Mouse (Mus musculus) gastrocnemius, adult 2 months (tissue): ENCODE results near the gene Mroh3. TPM values are rescaled to one million over a fixed set of nuclear protein-coding genes. Genes with fewer than 3 reads are reported as not detected.

Source experiments
- DNase-seq: peaks from one replicate; pipeline ENCODE4 v3.0.0; 2022
- H3K27ac ChIP-seq: fragments of 200-600 bp; 2 replicates; pipeline ENCODE4 v1.8.1; 2022; ENCODE audit warnings: mild to moderate bottlenecking
- H3K4me3 ChIP-seq: fragments of 200-600 bp; 2 replicates; pipeline ENCODE4 v1.8.1; 2022; ENCODE audit warnings: mild to moderate bottlenecking, moderate library complexity
- CTCF ChIP-seq: fragments of 200-600 bp; IDR thresholded peaks from 2 replicates; pipeline ENCODE4 v1.8.1; 2022; ENCODE audit warnings: antibody characterized with exemption, mild to moderate bottlenecking, moderate library complexity
- intact Hi-C: fragments of 180-260 bp; cut with DNase I; formaldehyde crosslinking; loops from one replicate; pipeline ENCODE4 v1.15.1; 2025
- long read RNA-seq, 2 experiments: library from polyadenylated mRNA; stranded (forward); transcript quantifications; one replicate each; pipeline ENCODE4 v2.0.0; 2021
- total RNA-seq, 2 experiments: library from RNA; stranded (reverse); gene quantifications; 2 replicates each; pipeline ENCODE4 v1.2.3; 2021

Gene Mroh3
- total RNA-seq: not detected
- long read RNA-seq, experiment 1: 0 reads
- long read RNA-seq, experiment 2: 0 reads

GRCm38 (mm10) chr1:136212803-136213202, at the start of gene Mroh3:
Mroh3 (minus strand) TSS chr1:136212828.
- Histone ChIP-seq H3K4me3 (no peak within 1 kb of the TSS), H3K27ac (no peak within 1 kb of the TSS)
- intact Hi-C loops: loop anchor here (5.0 kb wide), 1 partner anchor 46 kb away; no protein-coding TSS in a partner anchor
- peak; percentile 22 for DNase-seq
- peak; percentile 63 for TF ChIP-seq CTCF

- no peak for TF ChIP-seq CTCF
- no peak for DNase-seq
- H3K27ac ChIP-seq: peak within 1 kb of the TSS; percentile 65
- intact Hi-C loops: no loop called here
- peak within 1 kb of the TSS; percentile 70 for H3K4me3 ChIP-seq
These were observed 48.1 kb upstream of the Mroh3 start, which contains the start of gene Gpr25 for GRCm38 (mm10) chr1:136260635-136261238. Gpr25 (minus strand) TSS chr1:136260873.

- TF ChIP-seq CTCF: no peak
- H3K27ac ChIP-seq: peak overlapping the region; percentile 65
- peak overlapping the region; percentile 70 for H3K4me3 ChIP-seq
- peak; percentile 90 for DNase-seq
- intact Hi-C loops: no loop called here
These were observed 47.4 kb upstream of the Mroh3 start for GRCm38 (mm10) chr1:136259893-136260634.

GRCm38 (mm10) chr1:136259543-136259892, 46.9 kb upstream of the Mroh3 start:
- no peak for TF ChIP-seq CTCF
- H3K4me3 ChIP-seq: peak overlapping the region; percentile 70
- no peak for DNase-seq
- intact Hi-C loops: no loop called here
- no peak overlapping the region for H3K27ac ChIP-seq

- DNase-seq: no peak
- intact Hi-C loops: no loop called here
- TF ChIP-seq CTCF: no peak
- Histone ChIP-seq H3K4me3 (no peak overlapping the region), H3K27ac (no peak overlapping the region)
These were observed 45.9 kb upstream of the Mroh3 start for GRCm38 (mm10) chr1:136258495-136258894.

GRCm38 (mm10) chr1:136255657-136256056, 43.0 kb upstream of the Mroh3 start:
- TF ChIP-seq CTCF: no peak
- H3K27ac ChIP-seq: no peak overlapping the region
- no peak for DNase-seq
- intact Hi-C loops: no loop called here
- H3K4me3 ChIP-seq: no peak overlapping the region

- no peak overlapping the region for H3K4me3 ChIP-seq
- intact Hi-C loops: no loop called here
- no peak for DNase-seq
- no peak overlapping the region for H3K27ac ChIP-seq
- no peak for TF ChIP-seq CTCF
These were observed 42.5 kb upstream of the Mroh3 start for GRCm38 (mm10) chr1:136255174-136255573.

GRCm38 (mm10) chr1:136254503-136255065, 42.0 kb upstream of the Mroh3 start:
- H3K4me3 ChIP-seq: no peak overlapping the region
- intact Hi-C loops: no loop called here
- no peak for DNase-seq
- no peak overlapping the region for H3K27ac ChIP-seq
- no peak for TF ChIP-seq CTCF

GRCm38 (mm10) chr1:136253472-136253871, 40.8 kb upstream of the Mroh3 start:
- DNase-seq: no peak
- intact Hi-C loops: no loop called here
- Histone ChIP-seq H3K4me3 (no peak overlapping the region), H3K27ac (no peak overlapping the region)
- no peak for TF ChIP-seq CTCF

GRCm38 (mm10) chr1:136249662-136250061, 37.0 kb upstream of the Mroh3 start:
- no peak for TF ChIP-seq CTCF
- no peak for DNase-seq
- intact Hi-C loops: no loop called here
- Histone ChIP-seq H3K27ac (no peak overlapping the region), H3K4me3 (no peak overlapping the region)

- Histone ChIP-seq H3K4me3 (no peak overlapping the region), H3K27ac (no peak overlapping the region)
- TF ChIP-seq CTCF: no peak
- intact Hi-C loops: no loop called here
- DNase-seq: no peak
These were observed 34.8 kb upstream of the Mroh3 start for GRCm38 (mm10) chr1:136247393-136247792.

GRCm38 (mm10) chr1:136244469-136244868, 31.8 kb upstream of the Mroh3 start:
- no peak for DNase-seq
- TF ChIP-seq CTCF: no peak
- no peak overlapping the region for H3K4me3 ChIP-seq
- no peak overlapping the region for H3K27ac ChIP-seq
- intact Hi-C loops: no loop called here

GRCm38 (mm10) chr1:136241801-136242200, 29.2 kb upstream of the Mroh3 start:
- no peak for TF ChIP-seq CTCF
- DNase-seq: no peak
- Histone ChIP-seq H3K27ac (no peak overlapping the region), H3K4me3 (no peak overlapping the region)
- intact Hi-C loops: no loop called here
